Mouse (Mus musculus) adrenal gland, adult (tissue): ENCODE measurements around the gene Gm10964.
"Not testable (repeated sequence)": the region's sequence is repeated elsewhere in the genome, so short reads cannot be mapped to it uniquely, and the experiment has no call there.

ENCODE experiments used
- DNase-seq, 2 experiments: peaks; one replicate each; pipeline ENCODE4 v3.0.0; 2022 to 2023; ENCODE audit warnings: low spot score in 1 of 2; ENCODE audit not compliant: inconsistent age in 2 of 2

Gene Gm10964

GRCm38 (mm10) chr3:103774009-103774408 lies 34.8 kb downstream of the Gm10964 start:
- no peak for DNase-seq

- peak in 1 of 2 experiments; percentile 16 for DNase-seq
These were observed 38.8 kb downstream of the Gm10964 start for GRCm38 (mm10) chr3:103777940-103778339.

GRCm38 (mm10) chr3:103778660-103779059 lies 39.5 kb downstream of the Gm10964 start:
- peak in 1 of 2 experiments; percentile 17 for DNase-seq

- peak in 1 of 2 experiments; percentile 16 for DNase-seq
These were observed 40.0 kb downstream of the Gm10964 start for GRCm38 (mm10) chr3:103779183-103779582.

GRCm38 (mm10) chr3:103780271-103780670 lies 41.1 kb downstream of the Gm10964 start:
- DNase-seq: no peak

GRCm38 (mm10) chr3:103780777-103781176 lies 41.6 kb downstream of the Gm10964 start:
- DNase-seq: no peak

GRCm38 (mm10) chr3:103782844-103783609 lies 43.9 kb downstream of the Gm10964 start:
- no peak for DNase-seq

- DNase-seq: peak in 1 of 2 experiments; percentile 61
These were observed 48.1 kb downstream of the Gm10964 start for GRCm38 (mm10) chr3:103787225-103787624.

- no peak for DNase-seq
These were observed 49.9 kb downstream of the Gm10964 start for GRCm38 (mm10) chr3:103789096-103789495.

- DNase-seq: peak in 1 of 2 experiments; percentile 50
These were observed 50.8 kb downstream of the Gm10964 start for GRCm38 (mm10) chr3:103789891-103790345.

- DNase-seq: peak; percentile 40 to 84
These were observed 51.4 kb downstream of the Gm10964 start for GRCm38 (mm10) chr3:103790346-103791145.

- DNase-seq: peak; percentile 96 to 98
These were observed 52.3 kb downstream of the Gm10964 start, which contains the start of gene Hipk1 for GRCm38 (mm10) chr3:103791230-103792110. Hipk1 (minus strand) TSS chr3:103791563.

GRCm38 (mm10) chr3:103792111-103792406 lies 52.9 kb downstream of the Gm10964 start:
- DNase-seq: not testable (repeated sequence)

- DNase-seq: no peak
These were observed 53.4 kb downstream of the Gm10964 start for GRCm38 (mm10) chr3:103792566-103792965.
